Mouse (Mus musculus) cerebral cortex, adult 2 months (tissue): ENCODE results near the gene Hagh.

ENCODE experiments used
- WGBS: fragments of 180-500 bp; shearing (Covaris S2); methylation state at CpG from one replicate; pipeline ENCODE4 v1.1.7; 2018; 5-methylcytosine and 5-hydroxymethylcytosine counted together

Gene Hagh

GRCm38 (mm10) chr17:24886932-24887271 lies 47.0 kb downstream of the Hagh start:
- WGBS, result under 1% methylated on average over 18 of the region's 18 CpGs

- 55% methylated on average over 18 of the region's 18 CpGs for WGBS
Observed at GRCm38 (mm10) chr17:24887291-24888080, 47.5 kb downstream of the Hagh start.

GRCm38 (mm10) chr17:24888862-24889261 lies 48.9 kb downstream of the Hagh start:
- WGBS, result 74% methylated on average over 3 of the region's 3 CpGs

- WGBS, result 79% methylated on average over 19 of the region's 19 CpGs
Observed at GRCm38 (mm10) chr17:24890151-24891092, 50.5 kb downstream of the Hagh start.

GRCm38 (mm10) chr17:24891321-24891720 lies 51.4 kb downstream of the Hagh start:
- WGBS, result 63% methylated on average over 13 of the region's 13 CpGs

GRCm38 (mm10) chr17:24892785-24893184 lies 52.8 kb downstream of the Hagh start:
- WGBS, result 73% methylated on average over 12 of the region's 12 CpGs

- 91% methylated on average over 2 of the region's 2 CpGs for WGBS
Observed at GRCm38 (mm10) chr17:24893276-24893675, 53.3 kb downstream of the Hagh start.

GRCm38 (mm10) chr17:24894061-24894994 lies 54.4 kb downstream of the Hagh start:
- WGBS, result 10% methylated on average over 31 of the region's 31 CpGs

GRCm38 (mm10) chr17:24894995-24895547 lies 55.1 kb downstream of the Hagh start, which contains the start of the genes Eme2 and Mrps34:
TSS of gene Eme2 (minus strand) at chr17:24895087.
TSS of gene Mrps34 (plus strand) at chr17:24895116.
- WGBS, result under 1% methylated on average over 62 of the region's 62 CpGs

GRCm38 (mm10) chr17:24895571-24896240 lies 55.8 kb downstream of the Hagh start:
- 2% methylated on average over 23 of the region's 23 CpGs for WGBS

GRCm38 (mm10) chr17:24896241-24896992 lies 56.5 kb downstream of the Hagh start, which contains the start of gene Nme3:
TSS of gene Nme3 (plus strand) at chr17:24896500.
- under 1% methylated on average over 50 of the region's 50 CpGs for WGBS

- WGBS, result 19% methylated on average over 11 of the region's 11 CpGs
Observed at GRCm38 (mm10) chr17:24896993-24897269, 57.0 kb downstream of the Hagh start.

- 50% methylated on average over 4 of the region's 4 CpGs for WGBS
Observed at GRCm38 (mm10) chr17:24897600-24897999, 57.7 kb downstream of the Hagh start.

- 73% methylated on average over 4 of the region's 4 CpGs for WGBS
Observed at GRCm38 (mm10) chr17:24898041-24898854, 58.3 kb downstream of the Hagh start.

- WGBS, result 60% methylated on average over 5 of the region's 5 CpGs
Observed at GRCm38 (mm10) chr17:24899153-24899552, 59.2 kb downstream of the Hagh start.

- WGBS, result 93% methylated on average over 6 of the region's 6 CpGs
Observed at GRCm38 (mm10) chr17:24900014-24900413, 60.1 kb downstream of the Hagh start.

- WGBS, result 89% methylated on average over 5 of the region's 5 CpGs
Observed at GRCm38 (mm10) chr17:24902124-24902523, 62.2 kb downstream of the Hagh start.

GRCm38 (mm10) chr17:24902671-24903474 lies 62.9 kb downstream of the Hagh start:
- WGBS, result 64% methylated on average over 9 of the region's 9 CpGs
